Mouse (Mus musculus) C2C12 (cell line): ENCODE measurements around the gene Mr1. TPM values are rescaled to one million over a fixed set of nuclear protein-coding genes. Genes with fewer than 3 reads are reported as not detected.

ENCODE experiments used
- H3K27me3 ChIP-seq: one replicate; pipeline ENCODE4 v1.6.1; 2011; ENCODE audit not compliant: control insufficient read depth, insufficient read depth, insufficient read length
- H3K36me3 ChIP-seq: one replicate; pipeline ENCODE4 v1.6.1; 2011; ENCODE audit not compliant: control insufficient read depth, insufficient read depth
- H3K4me3 ChIP-seq: one replicate; pipeline ENCODE4 v1.5.1; 2011; ENCODE audit warnings: mild to moderate bottlenecking, control low read depth; ENCODE audit not compliant: poor library complexity, insufficient read depth, severe bottlenecking
- H3K79me2 ChIP-seq: one replicate; pipeline ENCODE4 v1.6.1; 2011; ENCODE audit not compliant: control insufficient read depth, insufficient read depth
- H3K79me3 ChIP-seq: one replicate; pipeline ENCODE4 v1.6.1; 2011; ENCODE audit warnings: low read depth, control low read depth
- H3ac ChIP-seq: one replicate; pipeline ENCODE3; 2011; ENCODE audit warnings: low read depth; ENCODE audit not compliant: control insufficient read depth, insufficient read length
- CEBPB ChIP-seq: IDR thresholded peaks from one replicate; pipeline ENCODE4 v1.6.1; 2011; ENCODE audit warnings: low read depth, mild to moderate bottlenecking, control low read depth, moderate library complexity
- CTCF ChIP-seq: IDR thresholded peaks from one replicate; pipeline ENCODE4 v1.5.1; 2011; ENCODE audit not compliant: control insufficient read depth, insufficient read depth, insufficient read length
- FOSL1 ChIP-seq: IDR thresholded peaks from one replicate; pipeline ENCODE4 v1.8.0; 2011; ENCODE audit warnings: mild to moderate bottlenecking, low read length; ENCODE audit not compliant: poor library complexity, insufficient read depth, severe bottlenecking
- MAX ChIP-seq: IDR thresholded peaks from one replicate; pipeline ENCODE4 v1.6.1; 2011; ENCODE audit warnings: mild to moderate bottlenecking, control low read depth
- MYOD1 ChIP-seq: IDR thresholded peaks from one replicate; pipeline ENCODE4 v1.6.1; 2011; ENCODE audit warnings: low read depth; ENCODE audit not compliant: control insufficient read depth, insufficient read length
- MYOG ChIP-seq: IDR thresholded peaks from one replicate; pipeline ENCODE4 v1.6.1; 2011; ENCODE audit not compliant: control insufficient read depth, insufficient read length; ENCODE audit errors: extremely low read depth
- USF1 ChIP-seq: IDR thresholded peaks from one replicate; pipeline ENCODE4 v1.6.1; 2011; ENCODE audit warnings: low read depth, mild to moderate bottlenecking, control low read depth, moderate library complexity
- polyA plus RNA-seq: library from polyadenylated mRNA; unstranded; fragments of >200 nt; fragmentation: generic; extraction: Trizol; gene quantifications from one replicate; pipeline ENCODE4 v1.2.1, GENCODE M21; 2012; ENCODE audit warnings: missing spikeins

The Mr1 gene
- polyA plus RNA-seq, 1 experiment, result 1.1 TPM

- Histone ChIP-seq H3K27me3 (no peaks in the 10 kb centered on the region), H3K4me3 (no peak overlapping the region), H3K36me3 (no peaks in the 10 kb centered on the region), H3K79me2 (peaks cover 38% of the 10 kb centered on the region), H3ac (no peak overlapping the region), H3K79me3 (peaks cover 10% of the 10 kb centered on the region)
- TF ChIP-seq CEBPB, result no peak
- no peak for TF ChIP-seq MYOD1
- TF ChIP-seq MYOG, result no peak
- TF ChIP-seq MAX, result no peak
- TF ChIP-seq USF1, result no peak
- TF ChIP-seq FOSL1, result no peak
- no peak for TF ChIP-seq CTCF
These were observed 20.8 kb upstream of the Mr1 start for GRCm38 (mm10) chr1:155167453-155167852.

- peak overlapping the region; percentile 91 for H3ac ChIP-seq
- no peaks in the 10 kb centered on the region for H3K27me3 ChIP-seq
- peaks cover 13% of the 10 kb centered on the region for H3K79me2 ChIP-seq
- no peaks in the 10 kb centered on the region for H3K36me3 ChIP-seq
- H3K79me3 ChIP-seq, result peaks cover 2% of the 10 kb centered on the region
- peak overlapping the region; percentile 75 for H3K4me3 ChIP-seq
- no peak for TF ChIP-seq MYOG
- no peak for TF ChIP-seq USF1
- no peak for TF ChIP-seq CEBPB
- TF ChIP-seq FOSL1, result no peak
- TF ChIP-seq MYOD1, result no peak
- TF ChIP-seq MAX, result no peak
- no peak for TF ChIP-seq CTCF
These were observed 12.4 kb upstream of the Mr1 start for GRCm38 (mm10) chr1:155158970-155159484.

DNA sequence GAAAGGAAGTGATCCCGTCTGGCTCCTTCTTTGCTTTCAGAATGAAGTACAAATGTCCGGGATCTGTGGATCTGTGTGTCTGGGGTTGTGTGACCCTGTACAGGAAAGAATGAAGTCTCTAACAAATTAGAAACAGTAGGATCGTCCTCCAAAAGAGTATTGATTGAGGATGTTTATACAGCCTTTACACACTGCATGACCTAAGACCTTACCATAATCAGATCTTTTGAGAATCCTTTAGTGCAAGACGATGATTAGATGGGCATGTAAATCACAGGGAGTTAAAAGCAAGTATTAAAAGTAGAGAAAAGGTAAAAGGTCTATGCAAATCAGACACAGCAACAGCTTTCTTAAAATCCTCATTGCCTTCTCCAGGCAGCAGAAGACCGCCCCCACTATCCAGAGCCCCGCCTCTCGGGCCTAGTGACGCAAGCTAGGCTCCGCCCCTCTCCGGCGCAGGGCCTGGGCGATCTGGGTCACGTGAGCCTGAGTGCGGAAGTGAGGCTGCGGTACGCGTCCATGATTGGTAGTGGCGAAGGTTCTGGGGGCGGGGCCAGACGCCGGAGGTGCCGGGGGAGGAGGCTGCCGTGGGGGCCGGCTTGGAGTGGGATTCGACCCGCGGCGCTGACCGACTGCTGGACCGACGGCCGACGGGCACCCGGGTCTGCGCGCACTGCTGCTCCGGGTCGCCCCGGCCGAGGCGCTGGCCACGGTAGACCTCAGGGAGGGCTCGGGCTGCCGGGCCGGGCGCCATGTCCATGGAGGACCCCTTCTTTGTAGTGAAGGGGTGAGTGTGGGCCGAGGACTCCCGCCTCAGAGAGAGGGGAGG lies 11.7 kb upstream of the Mr1 start, which contains the start of gene Stx6:
Gene Stx6 (plus strand): TSS at position 575 of the 829 bp plus-strand sequence.
- H3K36me3 ChIP-seq, result no peaks in the 10 kb centered on the region
- peak within 1 kb of the TSS; percentile 75 for H3K4me3 ChIP-seq
- H3K79me3 ChIP-seq, result peaks cover 1% of the 10 kb centered on the region
- H3K79me2 ChIP-seq, result peaks cover 13% of the 10 kb centered on the region
- TF ChIP-seq CEBPB (peak; percentile 11), MYOG (no peak), USF1 (peak; percentile 99)
- no peaks in the 10 kb centered on the region for H3K27me3 ChIP-seq
- peak within 1 kb of the TSS; percentile 91 for H3ac ChIP-seq

- TF ChIP-seq MAX, result no peak
- TF ChIP-seq MYOD1, result no peak
- no peak for TF ChIP-seq MYOG
- TF ChIP-seq CEBPB, result no peak
- no peak for TF ChIP-seq CTCF
- TF ChIP-seq USF1, result no peak
- TF ChIP-seq FOSL1, result no peak
- H3K36me3 ChIP-seq, result no peaks in the 10 kb centered on the region
- no peaks in the 10 kb centered on the region for H3K79me2 ChIP-seq
- no peaks in the 10 kb centered on the region for H3K79me3 ChIP-seq
- H3K27me3 ChIP-seq, result no peaks in the 10 kb centered on the region
- no peak overlapping the region for H3K4me3 ChIP-seq
- no peak overlapping the region for H3ac ChIP-seq
These were observed 7.3 kb upstream of the Mr1 start for GRCm38 (mm10) chr1:155153906-155154305.

GRCm38 (mm10) chr1:155150821-155151220 lies 4.2 kb upstream of the Mr1 start:
- H3ac ChIP-seq, result no peak overlapping the region
- H3K4me3 ChIP-seq, result no peak overlapping the region
- no peaks in the 10 kb centered on the region for H3K79me3 ChIP-seq
- TF ChIP-seq MYOD1 (no peak), USF1 (no peak), MAX (no peak)
- H3K79me2 ChIP-seq, result no peaks in the 10 kb centered on the region
- H3K27me3 ChIP-seq, result no peaks in the 10 kb centered on the region
- no peaks in the 10 kb centered on the region for H3K36me3 ChIP-seq

DNA sequence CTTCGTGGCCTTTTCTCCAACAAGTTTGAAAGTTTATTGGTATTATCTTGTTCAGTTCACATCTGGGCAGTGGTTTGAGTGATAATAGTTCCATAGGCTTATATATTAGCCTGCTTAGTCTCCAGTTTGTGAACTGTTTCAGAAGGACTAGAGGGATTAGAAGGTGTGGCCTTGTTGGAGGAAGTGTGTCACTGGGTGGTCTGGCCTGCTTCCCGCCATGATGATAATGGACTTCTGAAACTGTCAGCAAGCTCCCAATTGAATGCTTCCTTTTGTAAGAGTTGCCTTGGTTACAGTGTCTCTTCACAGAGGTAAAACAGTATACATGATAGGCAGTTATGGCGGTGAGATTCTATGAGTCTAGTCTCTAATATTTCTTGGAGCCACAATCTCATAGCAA lies 2.8 kb upstream of the Mr1 start:
- Histone ChIP-seq H3K27me3 (no peaks in the 10 kb centered on the region), H3ac (no peak overlapping the region), H3K36me3 (no peaks in the 10 kb centered on the region), H3K79me3 (no peaks in the 10 kb centered on the region), H3K79me2 (no peaks in the 10 kb centered on the region), H3K4me3 (no peak overlapping the region)
- TF ChIP-seq FOSL1, result no peak
- TF ChIP-seq USF1, result no peak
- TF ChIP-seq CTCF, result no peak
- TF ChIP-seq MAX, result no peak
- TF ChIP-seq MYOD1, result no peak
- TF ChIP-seq CEBPB, result no peak
- TF ChIP-seq MYOG, result no peak
